Mouse (Mus musculus) cerebral cortex, adult 2 months (tissue): Measurements from ENCODE around the gene Sec22b.

Experiments used
- WGBS: fragments of 180-500 bp; shearing (Covaris S2); methylation state at CpG from one replicate; pipeline ENCODE4 v1.1.7; 2018; 5-methylcytosine and 5-hydroxymethylcytosine counted together

Gene Sec22b

DNA sequence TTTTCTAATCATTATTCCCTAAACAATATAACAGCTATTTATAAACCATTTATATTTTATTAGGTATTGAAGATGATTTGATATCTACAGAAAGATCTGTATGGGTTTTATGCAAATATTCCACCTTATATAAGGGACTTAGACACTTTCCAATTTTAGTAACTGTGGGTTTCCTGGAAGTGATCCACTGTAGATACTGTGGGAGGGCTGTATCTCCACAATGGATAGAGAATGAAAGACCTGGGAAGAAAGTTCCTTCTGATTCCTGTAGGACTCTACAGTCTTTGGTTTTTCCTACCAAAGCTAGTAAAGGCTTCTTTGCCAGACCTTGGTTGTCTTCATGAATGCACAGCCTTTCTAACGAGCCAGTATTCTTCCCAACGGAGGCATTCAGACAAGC lies 8.7 kb downstream of the Sec22b start:
- WGBS, result 16% methylated on average over 2 of the region's 2 CpGs

DNA sequence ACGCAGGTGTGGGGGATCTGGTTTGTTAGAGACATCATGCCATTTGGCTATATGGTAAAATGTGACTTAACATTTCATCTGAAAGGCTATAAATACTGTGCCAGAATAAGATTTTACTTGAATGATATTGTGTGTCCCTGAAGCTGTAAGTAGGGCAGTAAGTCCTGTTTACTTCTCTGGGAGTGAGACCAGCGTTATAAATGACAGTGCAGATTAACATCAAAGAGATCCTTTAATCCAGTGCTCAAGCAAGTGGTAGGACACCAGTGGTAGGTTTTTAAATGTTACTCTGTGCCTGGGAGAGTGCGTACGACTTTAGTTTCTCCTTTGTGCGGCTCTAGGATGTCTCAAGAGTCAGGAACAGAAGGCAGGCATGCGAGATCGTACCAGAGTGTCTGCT lies 10.1 kb downstream of the Sec22b start:
- WGBS, result 61% methylated on average over 7 of the region's 7 CpGs

GRCm38 (mm10) chr3:97915081-97915480 lies 14.1 kb downstream of the Sec22b start:
- 47% methylated on average over 4 of the region's 4 CpGs for WGBS

- 96% methylated on average over 10 of the region's 10 CpGs for WGBS
Observed at GRCm38 (mm10) chr3:97918885-97919550, 18.0 kb downstream of the Sec22b start.

GRCm38 (mm10) chr3:97925246-97925645 lies 24.3 kb downstream of the Sec22b start:
- 43% methylated on average over 2 of the region's 2 CpGs for WGBS

- WGBS, result 69% methylated on average over 4 of the region's 4 CpGs
Observed at GRCm38 (mm10) chr3:97927322-97927721, 26.3 kb downstream of the Sec22b start.

DNA sequence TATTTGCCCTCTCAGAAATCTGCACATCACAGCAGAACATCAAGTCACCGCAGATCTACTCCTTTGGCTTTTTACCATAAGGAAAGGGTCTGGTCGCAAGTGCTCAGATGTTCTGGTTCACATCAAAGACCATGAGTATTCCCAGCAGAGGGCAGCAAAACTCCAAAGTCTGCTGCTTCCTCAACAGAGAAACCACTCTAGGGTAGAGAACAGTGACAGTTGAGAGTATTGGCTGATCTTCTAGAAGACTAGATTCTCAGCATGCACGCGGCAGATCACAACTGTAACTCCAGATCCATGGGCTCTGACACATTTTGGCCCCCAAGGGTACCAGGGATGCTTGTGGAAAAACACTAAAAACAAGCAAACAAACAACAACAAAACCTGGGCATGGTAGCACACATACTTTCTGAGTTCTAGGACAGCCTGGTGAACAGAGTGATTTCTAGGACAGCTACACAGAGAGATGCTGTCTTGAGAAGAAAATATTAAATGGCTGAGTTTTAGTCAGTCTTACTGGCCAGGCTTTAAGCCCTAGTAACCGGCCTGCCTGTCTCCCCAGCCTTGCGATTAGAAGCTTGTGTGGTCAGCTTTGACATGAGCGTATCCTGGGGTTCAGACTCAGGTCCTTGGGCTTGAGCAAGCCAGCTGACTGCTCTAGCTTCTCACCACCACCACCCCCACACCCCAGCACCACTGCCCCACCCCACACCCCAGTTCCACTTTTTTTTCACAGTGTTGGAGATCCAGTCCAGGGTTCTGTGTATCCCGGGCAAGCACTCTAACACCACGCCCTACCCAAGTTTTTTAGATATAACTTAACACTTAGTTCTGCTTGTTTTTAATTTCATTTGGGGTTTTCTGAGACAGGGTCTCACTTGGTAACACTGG lies 28.2 kb downstream of the Sec22b start:
- WGBS, result 55% methylated on average over 9 of the region's 9 CpGs

- WGBS, result 78% methylated on average over 12 of the region's 12 CpGs
Observed at GRCm38 (mm10) chr3:97930141-97930786, 29.3 kb downstream of the Sec22b start.

- 80% methylated on average over 8 of the region's 8 CpGs for WGBS
Observed at GRCm38 (mm10) chr3:97930787-97931158, 29.8 kb downstream of the Sec22b start.

GRCm38 (mm10) chr3:97931310-97931885 lies 30.4 kb downstream of the Sec22b start:
- WGBS, result 47% methylated on average over 7 of the region's 7 CpGs

GRCm38 (mm10) chr3:97932131-97932530 lies 31.1 kb downstream of the Sec22b start:
- WGBS, result 53% methylated on average over 10 of the region's 10 CpGs

DNA sequence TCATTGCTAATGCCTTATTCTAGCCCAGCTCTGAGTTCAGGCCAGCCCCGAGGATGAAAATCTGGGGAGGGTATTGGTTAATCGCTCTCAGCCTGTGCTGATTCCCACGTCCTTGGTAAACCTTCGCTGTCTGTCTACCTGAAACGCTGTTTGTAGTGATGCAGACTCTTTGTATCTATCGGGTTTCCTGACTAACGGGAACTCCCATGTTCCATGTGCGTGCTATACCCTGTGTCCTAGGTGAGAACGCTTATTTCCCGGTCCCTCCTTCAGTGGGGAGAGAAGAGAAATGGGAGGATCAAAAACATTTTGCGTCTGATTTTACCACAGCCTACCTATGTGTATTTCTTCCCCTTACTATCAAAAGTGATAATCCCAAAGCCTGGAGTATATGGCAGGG lies 31.8 kb downstream of the Sec22b start:
- 70% methylated on average over 11 of the region's 11 CpGs for WGBS

DNA sequence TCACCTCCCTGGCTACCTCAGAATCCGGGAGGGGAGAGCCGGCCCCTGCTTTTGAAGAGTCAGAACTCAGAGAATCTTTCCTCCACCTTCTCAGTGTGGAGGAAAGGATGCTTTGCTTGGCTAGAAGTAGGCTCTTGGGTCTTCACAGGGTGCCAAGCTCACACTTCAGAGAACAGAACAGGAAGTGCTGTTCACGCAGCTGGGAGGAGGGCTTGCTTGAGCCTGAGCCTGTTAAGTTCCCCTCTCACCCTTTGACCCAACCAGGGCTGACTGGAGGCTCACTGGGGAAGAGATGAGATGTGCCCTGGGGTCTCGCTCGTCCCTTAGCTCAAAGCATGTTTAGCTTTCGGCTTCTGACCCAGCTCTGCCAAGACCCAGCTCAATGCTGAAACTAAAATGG lies 32.3 kb downstream of the Sec22b start:
- 76% methylated on average over 6 of the region's 6 CpGs for WGBS

GRCm38 (mm10) chr3:97933811-97934210 lies 32.8 kb downstream of the Sec22b start:
- WGBS, result 87% methylated on average over 5 of the region's 5 CpGs

DNA sequence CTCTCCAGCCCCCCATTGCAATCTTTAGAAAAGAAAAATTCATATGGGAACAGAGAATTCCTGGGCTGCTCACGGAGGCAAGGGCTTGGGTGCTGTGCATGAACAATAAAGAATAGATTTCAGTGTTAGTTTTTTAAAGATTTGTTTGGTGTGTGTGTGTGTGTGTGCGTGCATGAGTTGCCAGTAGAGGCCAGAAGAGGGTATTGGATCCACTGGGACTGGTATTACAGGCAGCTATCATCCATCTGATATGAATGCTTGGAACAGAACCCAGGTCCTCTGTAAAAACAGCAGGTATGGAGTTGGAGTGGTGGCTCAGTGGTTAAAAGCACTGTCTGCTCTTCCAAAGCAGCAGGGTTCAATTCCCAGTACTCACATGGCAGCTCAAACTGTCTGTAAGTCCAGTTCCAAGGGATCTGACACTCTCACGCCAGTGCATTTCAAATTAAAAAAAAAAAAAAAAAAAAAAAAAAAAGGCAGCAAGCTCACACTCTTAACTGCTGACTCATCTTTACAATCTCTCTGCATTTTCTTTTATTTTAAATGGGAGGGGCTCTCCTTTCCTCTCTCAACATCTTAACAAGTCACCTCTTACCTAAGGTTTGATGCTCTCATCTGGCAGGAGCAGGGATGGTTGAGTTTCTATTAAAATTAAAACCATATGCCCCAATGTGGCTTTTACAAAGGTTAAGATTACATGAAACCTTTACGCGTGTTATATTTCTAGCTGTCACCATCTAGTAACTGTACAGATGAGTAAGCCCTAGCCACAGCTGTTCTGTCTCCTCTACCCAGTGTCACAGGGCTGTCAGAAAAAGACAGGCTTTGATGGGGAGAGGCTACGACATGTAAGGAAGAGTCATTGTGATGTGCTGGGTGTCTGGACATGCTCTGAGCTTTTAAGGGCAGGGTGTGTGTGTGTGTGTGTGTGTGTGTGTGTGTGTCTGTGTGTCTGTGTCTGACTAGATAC lies 33.6 kb downstream of the Sec22b start:
- WGBS, result 89% methylated on average over 6 of the region's 6 CpGs

DNA sequence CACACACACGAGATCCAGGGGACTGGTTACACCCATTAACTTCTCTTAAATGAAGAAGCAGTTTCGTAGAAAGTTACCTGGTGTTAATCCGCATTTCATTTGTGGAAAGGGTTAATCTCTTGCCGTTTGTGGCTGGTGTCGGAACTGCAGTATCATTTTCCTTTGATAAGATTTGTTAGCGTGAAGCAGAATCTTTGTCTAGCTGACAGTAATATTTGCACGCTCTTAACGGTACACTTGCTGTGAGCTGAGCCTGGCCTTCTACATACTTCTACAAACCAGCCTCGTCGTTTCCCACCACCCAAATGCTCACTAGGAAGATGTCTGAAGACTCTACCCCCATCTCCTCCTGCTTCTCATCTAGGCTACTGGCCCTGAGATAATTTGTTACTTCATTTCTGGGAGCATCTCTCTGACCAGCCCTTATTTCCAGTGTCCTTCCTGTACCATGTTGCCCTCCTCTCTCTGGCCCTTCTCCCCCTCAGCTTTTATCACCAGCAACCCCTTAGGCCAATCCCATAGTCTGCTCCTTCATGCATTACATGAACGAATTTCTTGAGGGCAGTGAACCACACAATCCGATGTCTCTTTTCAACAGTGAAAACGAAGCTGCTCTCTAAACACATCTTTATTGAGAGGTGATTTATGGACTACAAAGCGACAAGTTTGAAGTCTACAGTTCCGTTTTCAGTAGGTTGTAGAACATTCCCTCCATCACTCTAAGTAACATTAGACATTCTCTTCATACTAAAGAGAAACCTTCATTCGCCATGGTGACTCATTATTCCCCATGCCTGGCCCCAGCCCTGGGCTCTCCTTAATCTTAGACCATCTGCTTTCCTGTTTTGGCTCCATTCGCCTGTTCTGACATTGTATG lies 36.3 kb downstream of the Sec22b start:
- 69% methylated on average over 17 of the region's 17 CpGs for WGBS

- 87% methylated on average over 6 of the region's 6 CpGs for WGBS
Observed at GRCm38 (mm10) chr3:97937945-97938266, 36.9 kb downstream of the Sec22b start.

DNA sequence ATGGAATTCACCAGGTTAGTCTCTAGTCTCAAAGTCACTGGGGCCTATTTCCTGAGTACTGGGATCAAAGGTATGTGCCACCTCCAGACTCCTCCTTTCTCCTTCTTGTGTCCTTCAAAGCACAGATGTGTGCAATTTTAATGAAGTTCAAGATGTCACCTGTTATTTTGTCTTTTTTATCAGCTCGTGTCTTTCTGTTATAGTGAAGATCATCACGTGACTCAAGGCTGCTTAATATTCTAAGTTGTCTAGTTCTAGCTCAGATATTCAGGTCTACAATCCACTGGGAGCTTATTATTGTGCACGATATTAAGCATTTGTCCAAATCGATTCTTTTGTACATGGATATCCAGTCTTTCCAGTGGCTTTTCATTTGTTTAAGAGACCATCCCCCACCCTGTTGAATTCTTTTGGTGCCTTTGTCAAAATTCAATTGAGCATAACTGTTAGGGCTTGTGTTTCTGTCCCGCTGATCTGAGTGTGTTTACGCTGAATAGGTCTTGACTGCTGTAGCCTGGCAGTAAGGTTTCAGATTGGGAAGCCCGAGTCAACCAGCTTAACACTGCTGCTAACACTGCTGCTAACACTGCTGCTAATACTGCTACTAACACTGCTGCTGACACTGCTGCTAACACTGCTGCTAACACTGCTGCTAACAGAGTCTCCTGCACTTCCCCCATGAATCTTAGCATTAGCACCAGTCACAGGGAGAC lies 38.0 kb downstream of the Sec22b start:
- 73% methylated on average over 7 of the region's 7 CpGs for WGBS

- 52% methylated on average over 10 of the region's 10 CpGs for WGBS
Observed at GRCm38 (mm10) chr3:97939626-97940510, 38.9 kb downstream of the Sec22b start.
